Mouse (Mus musculus) bone marrow macrophage, adult 2 months (primary cell): Measurements from ENCODE around the gene Slc22a4.

Source experiments
- CTCF ChIP-seq: IDR thresholded peaks from 2 replicates; pipeline ENCODE4 v1.5.1; 2012; ENCODE audit warnings: low read depth, mild to moderate bottlenecking, low read length, moderate library complexity
- POLR2A ChIP-seq: IDR thresholded peaks from 2 replicates; pipeline ENCODE4 v1.6.1; 2012; ENCODE audit warnings: mild to moderate bottlenecking, low read depth, low read length, borderline replicate concordance

DNA sequence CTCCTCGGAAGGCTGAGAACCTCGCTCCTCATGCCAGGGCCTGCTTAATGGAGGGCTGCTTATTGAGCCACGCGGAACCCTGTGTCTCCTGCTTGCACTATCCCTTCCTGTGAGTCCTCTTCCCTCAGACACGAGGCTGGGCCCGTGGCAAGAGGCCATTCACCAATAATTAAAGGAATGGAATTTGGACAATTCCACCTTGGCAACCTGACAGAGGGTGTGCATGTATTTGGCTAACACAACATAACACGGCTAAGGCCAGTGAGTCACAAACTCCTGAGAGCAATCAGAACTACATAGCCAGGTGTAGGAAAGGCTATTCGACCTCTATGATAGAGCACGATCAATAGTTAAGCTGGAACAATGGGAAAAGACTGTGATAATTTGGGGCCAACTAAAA is 23.7 kb downstream of the Slc22a4 start:
- TF ChIP-seq POLR2A (no peak), CTCF (no peak)
